In genomic region chr8:92272073-92272472, GRCm38 (mm10) we compare ENCODE assay signal across 18 mouse cellular contexts.
"Had no signal": no experiment of that assay in that cellular context is flagged by ENCODE, and none has a peak within 500 bp of the region (broad histone marks: within the 10 kb centered on the region; RNA-seq: fewer than 3 reads in every experiment).

No protein-coding gene starts in this region.

- H3K4me1 ChIP-seq: limb, embryonic 10.5 days; limb, embryonic 13.5 days; liver, embryonic 13.5 days; midbrain, embryonic 12.5 days; midbrain, embryonic 15.5 days had no signal

- H3K36me3 ChIP-seq: limb, embryonic 10.5 days; limb, embryonic 13.5 days; liver, embryonic 13.5 days; midbrain, embryonic 12.5 days; midbrain, embryonic 15.5 days had no signal

- H3K27me3 ChIP-seq: liver, embryonic 13.5 days; midbrain, embryonic 12.5 days; midbrain, embryonic 15.5 days had no signal

- H3K4me2 ChIP-seq: limb, embryonic 13.5 days; liver, embryonic 13.5 days; lung, embryonic 14.5 days; midbrain, embryonic 12.5 days; midbrain, embryonic 15.5 days had no signal

- H3K9ac ChIP-seq: limb, embryonic 13.5 days; liver, embryonic 13.5 days; lung, embryonic 14.5 days; midbrain, embryonic 12.5 days; midbrain, embryonic 15.5 days had no signal

- H3K9me3 ChIP-seq: limb, embryonic 10.5 days; midbrain, embryonic 15.5 days had no signal

- DNase-seq: kidney, adult 18-20 months; kidney, adult 9 months; kidney, postnatal 14 days; kidney, postnatal 4 days; liver; liver, embryonic 13.5 days; lung, embryonic 14.5 days; right cerebral cortex, adult 18-20 months; right cerebral cortex, postnatal 25 days; spleen, adult 18-20 months; thymus, adult 18-20 months; thymus, postnatal 36 days had no signal

- ATAC-seq: lung, postnatal 0 days; midbrain, embryonic 15.5 days had no signal

- H3K27ac ChIP-seq: limb, embryonic 10.5 days; limb, embryonic 13.5 days; liver, embryonic 13.5 days; macrophage; midbrain, embryonic 12.5 days; midbrain, embryonic 15.5 days had no signal

- H3K4me3 ChIP-seq: limb, embryonic 10.5 days; limb, embryonic 13.5 days; liver, embryonic 13.5 days; midbrain, embryonic 12.5 days; midbrain, embryonic 15.5 days had no signal
